Mouse (Mus musculus) stomach, embryonic 15.5 days (tissue): Measurements from ENCODE around the gene Agap1. TPM values are rescaled to one million over a fixed set of nuclear protein-coding genes. Genes with fewer than 3 reads are reported as not detected.
A peak's percentile ranks its signal among the peaks of the same experiment; 100 is the strongest.

Experiments used
- ATAC-seq: fragments of 200-750 bp; cut with Nextera tagmentation; 2 replicates; pipeline ENCODE4 v1.8.0; 2017; ENCODE audit warnings: low read depth, moderate number of reproducible peaks, moderate TSS enrichment; ENCODE audit not compliant: insufficient read depth, low FRiP score
- H3K27ac ChIP-seq: fragments of 300-500 bp; sonication (generic); 2 replicates; pipeline ENCODE4 v1.5.1; 2015; ENCODE audit warnings: mild to moderate bottlenecking, inconsistent platforms
- H3K27me3 ChIP-seq: fragments of 300-500 bp; sonication (generic); replicated peaks from 2 replicates; pipeline ENCODE4 v1.6.1; 2015; ENCODE audit warnings: inconsistent platforms
- H3K36me3 ChIP-seq: fragments of 300-500 bp; sonication (generic); 2 replicates; pipeline ENCODE4 v1.6.1; 2015; ENCODE audit warnings: inconsistent platforms
- H3K4me1 ChIP-seq: fragments of 300-500 bp; sonication (generic); 2 replicates; pipeline ENCODE4 v1.6.1; 2015; ENCODE audit warnings: inconsistent platforms
- H3K4me2 ChIP-seq: fragments of 300-500 bp; sonication (generic); 2 replicates; pipeline ENCODE4 v1.6.1; 2015; ENCODE audit warnings: mild to moderate bottlenecking, inconsistent platforms
- H3K4me3 ChIP-seq: fragments of 300-500 bp; sonication (generic); replicated peaks from 2 replicates; pipeline ENCODE4 v1.5.1; 2015; ENCODE audit warnings: inconsistent platforms
- H3K9ac ChIP-seq: fragments of 300-500 bp; sonication (generic); 2 replicates; pipeline ENCODE4 v1.6.1; 2015; ENCODE audit warnings: inconsistent platforms
- H3K9me3 ChIP-seq: fragments of 300-500 bp; sonication (generic); 2 replicates; pipeline ENCODE4 v1.6.1; 2016; ENCODE audit warnings: inconsistent platforms
- WGBS: fragments of 180-500 bp; shearing (Covaris S2); methylation state at CpG from one replicate; pipeline ENCODE4 v1.1.7; 2015; 5-methylcytosine and 5-hydroxymethylcytosine counted together
- polyA plus RNA-seq: library from polyadenylated mRNA; unstranded; fragments of >200 nt; fragmentation: Nextera tagmentation; extraction: Ambion mirVana; gene quantifications from 2 replicates; pipeline ENCODE4 v1.2.1, GENCODE M21; 2015

Agap1 gene
- polyA plus RNA-seq, 1 experiment from 2014 or later: 9.3 TPM

GRCm38 (mm10) chr1:89515808-89516560 lies 61.4 kb downstream of the Agap1 start:
- ATAC-seq: no peak
- Histone ChIP-seq H3K4me3 (no peak overlapping the region), H3K9me3 (no peaks in the 10 kb centered on the region), H3K27ac (no peak overlapping the region), H3K4me2 (no peak overlapping the region), H3K4me1 (peaks cover 12% of the 10 kb centered on the region; the same call in 1 of the 2 replicates), H3K27me3 (no peaks in the 10 kb centered on the region), H3K9ac (no peak overlapping the region), H3K36me3 (no peaks in the 10 kb centered on the region)
- 65% methylated on average over 11 of the region's 11 CpGs for WGBS

- H3K4me1 ChIP-seq: peaks cover 22% of the 10 kb centered on the region
- WGBS: 28% methylated on average over 5 of the region's 5 CpGs
- no peak overlapping the region for H3K9ac ChIP-seq
- no peak overlapping the region for H3K4me3 ChIP-seq
- no peak overlapping the region for H3K4me2 ChIP-seq
- no peaks in the 10 kb centered on the region for H3K36me3 ChIP-seq
- H3K27me3 ChIP-seq: no peaks in the 10 kb centered on the region
- H3K27ac ChIP-seq: no peak overlapping the region
- ATAC-seq: no peak
- no peaks in the 10 kb centered on the region for H3K9me3 ChIP-seq
These were observed 63.2 kb downstream of the Agap1 start for GRCm38 (mm10) chr1:89517817-89518216.

DNA sequence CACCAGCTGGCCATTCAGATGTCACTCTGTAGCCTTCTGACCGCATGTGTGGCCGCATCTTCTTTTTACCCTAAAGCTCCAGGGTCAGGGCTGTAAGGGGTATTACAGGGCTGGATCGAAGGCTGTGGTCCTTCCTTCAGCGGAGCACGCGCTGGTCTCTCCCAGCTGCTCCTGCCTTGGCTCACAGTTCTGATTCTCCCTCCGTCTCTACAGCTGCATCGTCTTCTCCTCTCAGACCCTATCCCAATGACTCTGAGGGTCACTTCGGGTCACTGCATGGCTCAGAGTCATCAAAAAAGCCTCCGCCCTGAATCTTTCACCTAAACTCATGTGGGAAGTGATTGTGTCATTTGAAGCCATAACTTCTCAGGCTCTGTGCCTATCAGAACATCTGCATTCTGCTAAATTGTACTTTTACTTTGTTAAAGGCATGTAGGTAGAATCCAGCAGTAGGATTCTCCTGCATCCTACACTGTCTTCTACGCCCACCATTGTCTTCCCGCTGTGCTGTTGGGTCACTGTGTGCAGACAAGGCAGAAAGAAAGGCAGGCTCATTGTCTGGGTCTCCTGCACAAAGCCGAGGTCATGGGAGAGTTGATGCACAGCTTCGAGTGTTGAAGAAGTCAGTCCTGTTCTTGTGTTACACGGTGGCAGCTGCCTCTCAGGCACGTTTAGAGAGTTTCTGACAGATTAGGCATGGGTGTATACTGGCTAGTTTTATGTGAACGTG lies 65.5 kb downstream of the Agap1 start:
- 73% methylated on average over 17 of the region's 17 CpGs for WGBS
- no peak overlapping the region for H3K9ac ChIP-seq
- no peaks in the 10 kb centered on the region for H3K27me3 ChIP-seq
- H3K4me3 ChIP-seq: no peak overlapping the region
- H3K4me1 ChIP-seq: peaks cover 32% of the 10 kb centered on the region
- H3K4me2 ChIP-seq: no peak overlapping the region
- no peak overlapping the region for H3K27ac ChIP-seq
- no peak for ATAC-seq
- no peaks in the 10 kb centered on the region for H3K9me3 ChIP-seq
- H3K36me3 ChIP-seq: no peaks in the 10 kb centered on the region

- Histone ChIP-seq H3K36me3 (no peaks in the 10 kb centered on the region), H3K9me3 (no peaks in the 10 kb centered on the region), H3K27ac (no peak overlapping the region), H3K27me3 (no peaks in the 10 kb centered on the region), H3K4me2 (no peak overlapping the region), H3K9ac (no peak overlapping the region), H3K4me3 (no peak overlapping the region), H3K4me1 (peaks cover 32% of the 10 kb centered on the region)
- ATAC-seq: no peak
- 66% methylated on average over 11 of the region's 11 CpGs for WGBS
These were observed 66.8 kb downstream of the Agap1 start for GRCm38 (mm10) chr1:89521406-89521805.

GRCm38 (mm10) chr1:89521935-89522535 lies 67.4 kb downstream of the Agap1 start:
- Histone ChIP-seq H3K27ac (no peak overlapping the region), H3K4me3 (no peak overlapping the region), H3K36me3 (no peaks in the 10 kb centered on the region), H3K9ac (no peak overlapping the region), H3K4me1 (peaks cover 32% of the 10 kb centered on the region), H3K9me3 (no peaks in the 10 kb centered on the region), H3K27me3 (no peaks in the 10 kb centered on the region), H3K4me2 (no peak overlapping the region)
- 67% methylated on average over 17 of the region's 17 CpGs for WGBS
- no peak for ATAC-seq

DNA sequence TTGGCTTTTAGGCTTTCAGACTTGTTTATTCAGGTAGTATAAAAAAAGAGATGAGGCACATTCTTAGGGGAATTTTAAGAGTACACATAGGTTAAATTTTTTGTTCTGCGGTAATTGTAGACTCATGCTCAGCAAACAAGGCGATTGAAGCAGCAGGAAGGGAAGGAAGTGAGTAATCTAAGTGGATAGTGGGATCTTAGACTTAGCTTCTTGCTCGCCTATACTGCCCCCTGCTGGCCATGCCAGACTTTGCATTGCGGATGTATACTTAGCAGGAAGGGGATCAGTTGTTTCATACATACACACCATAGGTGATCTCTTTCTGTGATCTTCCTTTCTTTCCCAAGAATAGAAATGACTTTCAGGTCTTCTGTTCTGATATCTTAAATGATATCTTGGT lies 69.8 kb downstream of the Agap1 start:
- H3K27me3 ChIP-seq: no peaks in the 10 kb centered on the region
- no peak for ATAC-seq
- H3K4me3 ChIP-seq: no peak overlapping the region
- H3K36me3 ChIP-seq: no peaks in the 10 kb centered on the region
- H3K27ac ChIP-seq: no peak overlapping the region
- no peak overlapping the region for H3K9ac ChIP-seq
- no peaks in the 10 kb centered on the region for H3K9me3 ChIP-seq
- 5% methylated on average over 4 of the region's 4 CpGs for WGBS
- peaks cover 37% of the 10 kb centered on the region for H3K4me1 ChIP-seq
- no peak overlapping the region for H3K4me2 ChIP-seq

GRCm38 (mm10) chr1:89524998-89525397 lies 70.4 kb downstream of the Agap1 start:
- WGBS: 69% methylated on average over 4 of the region's 4 CpGs
- H3K4me1 ChIP-seq: peaks cover 36% of the 10 kb centered on the region
- no peak overlapping the region for H3K4me3 ChIP-seq
- H3K9ac ChIP-seq: no peak overlapping the region
- H3K9me3 ChIP-seq: no peaks in the 10 kb centered on the region
- H3K4me2 ChIP-seq: no peak overlapping the region
- H3K36me3 ChIP-seq: no peaks in the 10 kb centered on the region
- no peak overlapping the region for H3K27ac ChIP-seq
- no peaks in the 10 kb centered on the region for H3K27me3 ChIP-seq
- no peak for ATAC-seq

- ATAC-seq: no peak
- Histone ChIP-seq H3K4me3 (no peak overlapping the region), H3K4me1 (peaks cover 33% of the 10 kb centered on the region), H3K27me3 (no peaks in the 10 kb centered on the region), H3K4me2 (no peak overlapping the region), H3K36me3 (no peaks in the 10 kb centered on the region), H3K9ac (no peak overlapping the region), H3K9me3 (no peaks in the 10 kb centered on the region), H3K27ac (no peak overlapping the region)
- WGBS: 36% methylated on average over 13 of the region's 13 CpGs
These were observed 71.2 kb downstream of the Agap1 start for GRCm38 (mm10) chr1:89525825-89526224.

DNA sequence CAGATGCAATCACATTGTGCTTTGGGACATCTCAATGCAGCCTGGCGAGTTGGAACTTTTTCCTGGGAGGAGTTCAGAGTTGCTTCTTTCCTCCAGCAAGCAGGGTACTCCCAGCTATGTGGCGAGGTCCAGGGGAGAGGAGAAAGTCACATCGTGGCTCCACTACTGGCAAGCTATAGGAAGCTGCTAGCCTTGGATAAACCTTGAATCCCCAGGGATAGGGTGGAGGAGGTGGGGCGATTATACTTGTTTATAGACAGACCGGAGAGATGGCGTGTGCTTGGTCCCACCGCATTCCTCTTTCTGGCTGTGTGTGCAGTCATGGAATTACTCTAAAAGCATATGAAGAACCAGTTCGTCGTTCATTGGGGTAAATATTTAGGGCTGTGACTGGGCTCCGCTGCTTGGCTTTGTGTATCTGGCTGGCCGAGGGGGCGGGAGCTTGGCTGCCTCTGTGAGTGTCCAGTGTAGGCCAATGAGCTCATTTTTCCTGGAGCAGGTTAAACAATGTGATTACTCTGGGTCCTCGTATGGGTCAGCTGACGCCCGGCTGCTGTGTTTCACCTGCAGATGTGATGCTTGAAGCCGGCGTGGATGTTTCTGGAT lies 74.2 kb downstream of the Agap1 start:
- H3K9ac ChIP-seq: no peak overlapping the region
- H3K4me1 ChIP-seq: peaks cover 22% of the 10 kb centered on the region
- no peaks in the 10 kb centered on the region for H3K27me3 ChIP-seq
- H3K4me3 ChIP-seq: no peak overlapping the region
- peak overlapping the region; percentile 20; the same call in 1 of the 2 replicates for H3K4me2 ChIP-seq
- peak overlapping the region; percentile 33; the same call in 1 of the 2 replicates for H3K27ac ChIP-seq
- 0 out of 2 replicates have a peak, but pooled peaks have one; percentile 24 for ATAC-seq
- no peaks in the 10 kb centered on the region for H3K9me3 ChIP-seq
- no peaks in the 10 kb centered on the region for H3K36me3 ChIP-seq
- 29% methylated on average over 17 of the region's 17 CpGs for WGBS

- H3K9ac ChIP-seq: no peak overlapping the region
- peaks cover 20% of the 10 kb centered on the region for H3K4me1 ChIP-seq
- no peaks in the 10 kb centered on the region for H3K36me3 ChIP-seq
- no peaks in the 10 kb centered on the region for H3K9me3 ChIP-seq
- H3K27me3 ChIP-seq: no peaks in the 10 kb centered on the region
- H3K27ac ChIP-seq: peak overlapping the region; percentile 41
- no peak overlapping the region for H3K4me3 ChIP-seq
- 50% methylated on average over 9 of the region's 9 CpGs for WGBS
- H3K4me2 ChIP-seq: peak overlapping the region; percentile 36
- no peak for ATAC-seq
These were observed 79.1 kb downstream of the Agap1 start for GRCm38 (mm10) chr1:89533702-89534101.

GRCm38 (mm10) chr1:89535206-89535605 lies 80.6 kb downstream of the Agap1 start:
- H3K36me3 ChIP-seq: no peaks in the 10 kb centered on the region
- H3K4me1 ChIP-seq: peaks cover 14% of the 10 kb centered on the region
- no peaks in the 10 kb centered on the region for H3K27me3 ChIP-seq
- H3K4me3 ChIP-seq: no peak overlapping the region
- H3K9ac ChIP-seq: no peak overlapping the region
- no peak for ATAC-seq
- no peak overlapping the region for H3K4me2 ChIP-seq
- H3K27ac ChIP-seq: no peak overlapping the region
- H3K9me3 ChIP-seq: no peaks in the 10 kb centered on the region
